Mouse (Mus musculus) E14TG2a.4 (cell line): ENCODE measurements around the gene Sh2d1b2.

ENCODE experiments used
- CTCF ChIP-seq: conservative IDR thresholded peaks from 2 replicates; pipeline ENCODE4 v1.5.1; 2014; ENCODE audit warnings: low read length
- NANOG ChIP-seq: IDR thresholded peaks from 2 replicates; pipeline ENCODE4 v1.6.1; 2014; ENCODE audit warnings: borderline replicate concordance, low read length, mixed read lengths
- POU5F1 ChIP-seq: IDR thresholded peaks from 2 replicates; pipeline ENCODE4 v1.6.1; 2014; ENCODE audit warnings: low read length, borderline replicate concordance

DNA sequence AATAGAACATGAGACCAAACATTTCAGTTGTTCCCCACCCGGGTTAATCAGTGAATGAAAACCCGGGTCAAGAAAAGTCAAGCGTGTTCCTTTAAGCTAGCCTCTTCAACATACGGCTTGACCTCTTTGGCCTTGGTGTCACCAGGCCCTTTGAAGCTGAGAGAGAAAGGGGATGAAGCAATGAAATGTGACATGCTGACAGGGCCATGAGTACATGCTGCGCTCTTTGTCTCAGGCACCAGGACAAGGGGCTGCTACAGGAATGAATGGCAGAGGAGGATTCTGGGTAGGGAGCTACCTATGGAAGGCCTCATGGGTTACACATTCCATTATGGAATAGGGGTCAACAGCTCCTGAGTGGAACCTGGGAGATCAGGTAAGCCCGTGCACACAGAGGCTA is 70.6 kb downstream of the Sh2d1b2 start:
- TF ChIP-seq CTCF (no peak), NANOG (no peak), POU5F1 (no peak)
